13 mouse cellular contexts compared by ENCODE assay signal in genomic region chr17:27435799-27436198, GRCm38 (mm10).
DNase-seq lines count a peak whose midpoint lies in the region; ATAC-seq lines count a peak whose summit lies in the region.
"Had no signal": no experiment of that assay in that cellular context is flagged by ENCODE, and none has a peak within 500 bp of the region (broad histone marks: within the 10 kb centered on the region; RNA-seq: fewer than 3 reads in every experiment).

No protein-coding gene starts in this region.

- H3K4me2 ChIP-seq in kidney, embryonic 14.5 days (replicated peaks; ENCODE audit: low read depth, low read length), result 0 out of 2 replicates have a peak overlapping the region, but pooled peaks have one; percentile 4
- no peak overlapping the region for H3K4me2 ChIP-seq in forebrain, embryonic 11.5 days (ENCODE audit: low read depth, low read length, severe bottlenecking)
- 0 out of 2 replicates have a peak overlapping the region, but pooled peaks have one; percentile 2 for H3K4me2 ChIP-seq in limb, embryonic 12.5 days
- H3K4me2 ChIP-seq: embryonic facial prominence, embryonic 15.5 days had no signal

- no peak overlapping the region for H3K4me3 ChIP-seq in kidney, embryonic 14.5 days (ENCODE audit: low read length)
- H3K4me3 ChIP-seq in forebrain, embryonic 11.5 days (ENCODE audit: low read depth, low read length), result no peak overlapping the region
- H3K4me3 ChIP-seq in limb, embryonic 12.5 days (replicated peaks), result no peak overlapping the region
- H3K4me3 ChIP-seq: embryonic facial prominence, embryonic 15.5 days; heart, embryonic 10.5 days had no signal

- no peak overlapping the region for H3K27ac ChIP-seq in kidney, embryonic 14.5 days (ENCODE audit: low read depth, low read length)
- H3K27ac ChIP-seq in forebrain, embryonic 11.5 days (ENCODE audit: low read depth, low read length), result no peak overlapping the region
- H3K27ac ChIP-seq in limb, embryonic 12.5 days, result no peak overlapping the region
- H3K27ac ChIP-seq: embryonic facial prominence, embryonic 15.5 days; heart, embryonic 10.5 days had no signal

- no peak overlapping the region for H3K9ac ChIP-seq in kidney, embryonic 14.5 days (ENCODE audit: low read depth, low read length)
- no peak overlapping the region; the same call in 1 of the 2 replicates for H3K9ac ChIP-seq in forebrain, embryonic 11.5 days (ENCODE audit: low read length)
- H3K9ac ChIP-seq in limb, embryonic 12.5 days (replicated peaks), result no peak overlapping the region
- H3K9ac ChIP-seq: embryonic facial prominence, embryonic 15.5 days had no signal

- no peak for DNase-seq in kidney, adult 8-10 months
- DNase-seq in Muller cell, postnatal 12 days (ENCODE audit: inconsistent ontology term), result peak; percentile 52
- DNase-seq in forebrain, embryonic 11.5 days (ENCODE audit: low spot score), result peak; percentile 60
- no peak for DNase-seq in cerebellum, adult 11-12 months
- DNase-seq in thymus, postnatal 10 days (ENCODE audit: low spot score in 2 of 2), result no peak
- DNase-seq: adrenal gland, postnatal 25 days; left cerebral cortex, postnatal 4 days; lung, adult 18-20 months had no signal

- H3K9me3 ChIP-seq in kidney, embryonic 14.5 days (ENCODE audit: control insufficient read depth, low read length), result no peaks in the 10 kb centered on the region
- no peaks in the 10 kb centered on the region for H3K9me3 ChIP-seq in forebrain, embryonic 11.5 days (ENCODE audit: control insufficient read depth, low read length)
- no peaks in the 10 kb centered on the region for H3K9me3 ChIP-seq in limb, embryonic 12.5 days
- H3K9me3 ChIP-seq: embryonic facial prominence, embryonic 15.5 days; heart, embryonic 10.5 days had no signal

- WGBS in kidney, embryonic 14.5 days, result 21% methylated on average over 13 of the region's 13 CpGs
- WGBS in forebrain, embryonic 11.5 days, result 11% methylated on average over 13 of the region's 13 CpGs
- WGBS in limb, embryonic 12.5 days, result 36% methylated on average over 13 of the region's 13 CpGs

- no peaks in the 10 kb centered on the region for H3K36me3 ChIP-seq in kidney, embryonic 14.5 days (ENCODE audit: control insufficient read depth, insufficient read depth, low read length)
- no peaks in the 10 kb centered on the region for H3K36me3 ChIP-seq in forebrain, embryonic 11.5 days (ENCODE audit: control insufficient read depth, insufficient read depth, low read length)
- no peaks in the 10 kb centered on the region for H3K36me3 ChIP-seq in limb, embryonic 12.5 days
- H3K36me3 ChIP-seq: embryonic facial prominence, embryonic 15.5 days; heart, embryonic 10.5 days had no signal

- peak; percentile 16; the same call in 1 of the 2 replicates for ATAC-seq in kidney, embryonic 14.5 days (ENCODE audit: low FRiP score, low TSS enrichment)
- no peak for ATAC-seq in forebrain, embryonic 11.5 days (replicated peaks; ENCODE audit: low FRiP score)
- no peak for ATAC-seq in limb, embryonic 12.5 days (ENCODE audit: insufficient number of reproducible peaks, insufficient read depth, low FRiP score, low TSS enrichment, low read depth)
- ATAC-seq in frontal cortex, adult (ENCODE audit: low TSS enrichment), result no peak

- H3K27me3 ChIP-seq in kidney, embryonic 14.5 days (ENCODE audit: control insufficient read depth, insufficient read depth, low read length), result 0 out of 2 replicates have a peak, but pooled peaks cover 3% of the 10 kb centered on the region
- H3K27me3 ChIP-seq in forebrain, embryonic 11.5 days (ENCODE audit: control insufficient read depth, insufficient read depth, low read length), result no peaks in the 10 kb centered on the region; the same call in 1 of the 2 replicates
- H3K27me3 ChIP-seq in limb, embryonic 12.5 days, result 0 out of 2 replicates have a peak, but pooled peaks cover 4% of the 10 kb centered on the region
- H3K27me3 ChIP-seq: embryonic facial prominence, embryonic 15.5 days had no signal

- peaks cover 15% of the 10 kb centered on the region for H3K4me1 ChIP-seq in kidney, embryonic 14.5 days (ENCODE audit: control insufficient read depth, insufficient read depth, low read length)
- H3K4me1 ChIP-seq in forebrain, embryonic 11.5 days (replicated peaks; ENCODE audit: control insufficient read depth, insufficient read depth, low read length), result peaks cover 15% of the 10 kb centered on the region
- H3K4me1 ChIP-seq in limb, embryonic 12.5 days (replicated peaks), result peaks cover 18% of the 10 kb centered on the region

Comparison
In these comparisons a context has a peak if more than half of its experiments do, and no peak if none do; other contexts are left out.
1. DNase-seq: peak in Muller cell, postnatal 12 days (single experiment) and forebrain, embryonic 11.5 days (single experiment); none in kidney, adult 8-10 months (0 of 2), cerebellum, adult 11-12 months (single experiment) and thymus, postnatal 10 days (0 of 2).